Mouse (Mus musculus) urinary bladder, adult 2 months (tissue): Measurements from ENCODE around the gene Tnfrsf9. TPM values are rescaled to one million over a fixed set of nuclear protein-coding genes. Genes with fewer than 3 reads are reported as not detected.
A peak's percentile ranks its signal among the peaks of the same experiment; 100 is the strongest.

ENCODE experiments used
- DNase-seq: peaks from one replicate; pipeline ENCODE4 v3.0.0; 2022; ENCODE audit warnings: low spot score
- polyA plus RNA-seq: library from polyadenylated mRNA; depleted of rRNA; stranded (reverse); fragments of >200 nt; gene quantifications from 2 replicates; pipeline ENCODE4 v1.2.3, GENCODE M21; 2012

The Tnfrsf9 gene
- polyA plus RNA-seq, 1 experiment, result 1.3 TPM

DNA sequence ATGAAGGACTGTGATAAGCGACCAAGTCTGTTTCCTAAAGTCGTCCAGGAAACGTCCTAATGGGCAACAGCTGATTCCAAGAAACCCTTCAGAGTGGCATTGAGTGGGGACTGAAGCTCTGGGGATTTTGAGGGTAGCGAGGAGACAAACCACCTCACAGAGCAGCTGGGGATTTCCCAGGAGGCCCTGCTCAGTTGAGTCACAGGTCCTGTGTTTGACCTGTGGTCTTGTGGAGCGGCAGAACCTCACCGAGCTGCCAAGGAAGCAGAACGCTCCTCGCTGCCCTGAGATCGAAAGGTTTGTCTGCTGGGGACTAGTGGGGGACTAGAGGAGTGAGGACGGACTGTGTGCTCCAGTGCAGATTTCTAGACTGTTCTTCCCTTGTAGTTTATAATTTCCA is 13.4 kb downstream of the Tnfrsf9 start:
- no peak for DNase-seq

- no peak for DNase-seq
Measured at GRCm38 (mm10) chr4:150933503-150933902, 19.1 kb downstream of the Tnfrsf9 start.

GRCm38 (mm10) chr4:150937293-150938062 is 23.1 kb downstream of the Tnfrsf9 start:
- no peak for DNase-seq

DNA sequence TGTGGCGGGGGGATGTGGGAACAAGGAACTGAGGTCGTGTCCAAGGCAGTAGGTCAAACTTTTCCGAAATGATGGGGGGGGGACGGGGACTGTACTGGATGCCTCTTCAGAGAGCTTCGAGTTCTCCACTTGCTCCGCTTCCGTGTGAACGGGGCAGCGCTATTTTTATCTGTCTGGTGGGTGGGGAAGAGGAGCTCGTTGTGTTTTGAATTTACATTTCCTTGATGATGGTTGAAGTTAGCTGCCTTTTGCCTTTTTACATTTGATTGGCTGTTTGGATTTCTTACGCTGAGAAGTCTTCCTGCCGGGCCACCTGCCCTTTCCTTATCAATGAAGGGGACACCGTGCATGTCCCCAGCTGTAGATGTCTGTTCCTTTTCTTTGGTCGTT is 23.7 kb downstream of the Tnfrsf9 start:
- no peak for DNase-seq

GRCm38 (mm10) chr4:150939991-150940651 is 25.8 kb downstream of the Tnfrsf9 start:
- DNase-seq, result no peak

DNA sequence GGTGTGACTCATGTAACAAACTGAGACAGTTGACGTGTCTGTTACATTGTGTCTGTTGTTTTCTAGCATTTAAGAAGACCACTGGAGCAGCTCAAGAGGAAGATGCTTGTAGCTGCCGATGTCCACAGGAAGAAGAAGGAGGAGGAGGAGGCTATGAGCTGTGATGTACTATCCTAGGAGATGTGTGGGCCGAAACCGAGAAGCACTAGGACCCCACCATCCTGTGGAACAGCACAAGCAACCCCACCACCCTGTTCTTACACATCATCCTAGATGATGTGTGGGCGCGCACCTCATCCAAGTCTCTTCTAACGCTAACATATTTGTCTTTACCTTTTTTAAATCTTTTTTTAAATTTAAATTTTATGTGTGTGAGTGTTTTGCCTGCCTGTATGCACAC is 30.3 kb downstream of the Tnfrsf9 start:
- DNase-seq, result no peak

GRCm38 (mm10) chr4:150950972-150951371 is 36.6 kb downstream of the Tnfrsf9 start:
- no peak for DNase-seq

- DNase-seq, result no peak
Measured at GRCm38 (mm10) chr4:150956369-150957105, 42.2 kb downstream of the Tnfrsf9 start.

DNA sequence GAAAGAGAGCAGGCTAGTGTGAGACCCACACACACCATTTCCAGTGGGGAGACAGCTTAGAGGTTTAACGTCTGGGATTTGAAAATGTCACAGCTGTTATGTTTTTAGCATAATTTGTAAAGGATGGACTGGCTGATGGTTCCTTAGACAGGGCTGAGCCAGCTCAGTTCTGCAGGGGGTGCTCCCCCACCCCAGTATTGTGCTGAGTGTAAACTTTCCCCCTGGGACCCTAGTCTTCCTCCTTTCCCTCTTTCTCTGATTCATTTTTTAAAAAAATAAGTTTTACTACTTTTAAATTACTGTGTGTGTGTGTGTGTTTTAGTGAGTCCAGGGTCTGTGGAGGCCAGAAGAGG is 42.7 kb downstream of the Tnfrsf9 start:
- no peak for DNase-seq

- no peak for DNase-seq
Measured at GRCm38 (mm10) chr4:150958536-150958935, 44.2 kb downstream of the Tnfrsf9 start.

GRCm38 (mm10) chr4:150962231-150962630 is 47.9 kb downstream of the Tnfrsf9 start:
- no peak for DNase-seq

DNA sequence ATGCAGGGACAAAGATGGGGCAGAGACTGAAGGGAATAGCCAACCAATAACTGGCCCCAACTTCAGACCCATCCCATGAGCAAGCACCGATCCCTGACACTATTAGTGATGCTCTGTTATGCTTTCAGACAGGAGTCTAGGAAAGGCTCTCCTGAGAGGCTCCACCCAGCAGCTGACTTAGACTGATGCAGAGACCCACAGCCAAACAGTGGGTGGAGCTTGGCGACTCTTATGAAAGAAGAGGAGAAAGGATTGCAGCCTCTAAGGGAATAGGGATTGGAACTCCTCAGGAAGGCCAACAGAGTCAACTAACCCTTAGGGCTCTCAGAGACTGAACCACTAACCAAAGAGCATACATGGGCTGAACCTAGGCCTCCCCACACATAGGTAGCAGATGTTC is 49.3 kb downstream of the Tnfrsf9 start:
- no peak for DNase-seq

GRCm38 (mm10) chr4:150964635-150965554 is 50.5 kb downstream of the Tnfrsf9 start:
- DNase-seq, result peak; percentile 64

GRCm38 (mm10) chr4:150965555-150965951 is 51.2 kb downstream of the Tnfrsf9 start:
- no peak for DNase-seq

- peak; percentile 33 for DNase-seq
Measured at GRCm38 (mm10) chr4:150966556-150966955, 52.2 kb downstream of the Tnfrsf9 start.

DNA sequence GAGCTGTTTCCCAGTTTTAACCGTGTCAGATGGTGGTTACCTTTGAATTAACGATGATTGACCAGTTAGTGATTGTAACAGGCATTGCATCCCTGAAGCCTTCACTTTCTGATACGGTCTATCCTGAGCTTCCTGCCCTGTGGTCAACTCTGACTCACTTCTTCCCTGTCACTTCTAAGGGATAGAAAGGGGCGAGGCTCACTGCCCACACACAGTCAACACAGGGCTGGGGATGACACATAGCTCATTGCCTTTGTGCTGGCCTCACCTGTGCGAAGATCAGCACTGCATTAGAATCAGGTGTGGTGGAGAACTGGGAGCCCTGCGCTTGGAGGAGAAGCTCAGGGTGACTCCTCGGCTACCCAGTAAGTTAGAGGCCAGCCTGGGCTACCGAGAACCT is 54.6 kb downstream of the Tnfrsf9 start:
- DNase-seq, result no peak

DNA sequence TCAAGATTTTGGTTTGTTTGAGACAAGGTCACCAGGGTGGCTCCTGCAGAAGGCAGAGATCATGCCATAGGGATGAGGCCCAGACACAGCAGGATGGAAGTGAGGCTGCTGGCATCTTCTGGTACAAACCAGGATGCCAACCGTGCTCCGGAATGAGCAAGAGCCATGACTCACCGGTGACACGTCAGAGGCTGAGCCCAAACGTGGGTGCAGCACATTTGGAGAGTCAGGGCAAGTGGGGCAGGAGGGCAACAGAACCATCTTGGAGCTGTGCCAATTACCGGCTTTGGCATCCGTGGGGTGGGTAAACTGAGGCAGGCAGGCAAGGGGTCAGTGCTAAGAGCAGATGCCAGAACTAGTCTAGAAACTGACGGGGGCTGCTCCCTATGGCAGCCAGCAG is 58.9 kb downstream of the Tnfrsf9 start:
- no peak for DNase-seq

- DNase-seq, result no peak
Measured at GRCm38 (mm10) chr4:150975145-150975544, 60.8 kb downstream of the Tnfrsf9 start.

DNA sequence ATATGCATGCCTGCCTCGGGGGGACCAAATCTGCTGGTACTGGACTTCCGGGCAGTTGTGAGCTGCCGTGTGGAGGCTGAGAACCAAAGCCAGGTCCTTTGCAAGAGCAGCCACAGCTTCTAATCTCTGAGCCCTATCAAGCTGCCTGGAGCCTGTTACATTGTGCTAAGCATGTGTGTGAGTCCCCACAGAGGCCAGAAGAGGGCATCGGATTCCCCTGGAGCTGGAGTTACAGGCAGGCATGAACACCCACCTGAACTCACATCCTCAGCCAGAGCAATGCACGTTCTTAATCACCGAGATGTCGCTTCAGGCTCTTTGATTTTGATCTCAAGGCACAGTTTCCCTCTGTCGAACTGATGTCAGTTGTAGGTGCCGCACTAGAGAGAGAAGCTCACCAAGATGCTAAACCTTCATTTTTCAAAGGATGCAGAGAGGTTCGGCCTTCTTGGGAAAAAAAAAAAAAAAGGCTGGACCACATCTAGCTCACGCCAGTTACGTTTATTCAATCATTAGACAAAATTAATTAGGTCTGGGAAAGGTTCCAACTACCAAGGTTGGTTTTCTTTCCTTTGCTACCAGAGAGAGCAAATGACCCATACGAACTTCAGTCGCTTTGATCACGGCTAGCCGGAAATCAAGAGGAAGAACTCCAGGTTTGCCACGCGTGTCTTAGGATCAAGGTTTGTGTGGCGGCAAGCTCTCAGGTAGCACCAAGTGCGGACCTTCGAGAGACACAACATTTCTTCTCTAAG is 64.0 kb downstream of the Tnfrsf9 start:
- DNase-seq, result no peak

GRCm38 (mm10) chr4:150979455-150979854 is 65.1 kb downstream of the Tnfrsf9 start:
- DNase-seq, result no peak

GRCm38 (mm10) chr4:150980153-150980552 is 65.8 kb downstream of the Tnfrsf9 start:
- DNase-seq, result no peak
